Mouse (Mus musculus) kidney, adult 2 months (tissue): ENCODE measurements around the gene Fgr. TPM values are rescaled to one million over a fixed set of nuclear protein-coding genes. Genes with fewer than 3 reads are reported as not detected.

Source experiments
- DNase-seq: peaks from one replicate; pipeline ENCODE4 v3.0.0; 2021
- H3K27ac ChIP-seq: fragments of 200-500 bp; 2 replicates; pipeline ENCODE4 v1.5.1; 2012; ENCODE audit warnings: low read depth, low read length, control low read depth, inconsistent platforms; ENCODE audit not compliant: insufficient read depth
- H3K27me3 ChIP-seq: fragments of 200-500 bp; replicated peaks from 2 replicates; pipeline ENCODE4 v1.6.1; 2012; ENCODE audit warnings: mild to moderate bottlenecking, moderate library complexity, low read length, inconsistent platforms; ENCODE audit not compliant: control insufficient read depth, insufficient read depth
- H3K36me3 ChIP-seq: fragments of 200-500 bp; 2 replicates; pipeline ENCODE4 v1.6.1; 2012; ENCODE audit warnings: mild to moderate bottlenecking, moderate library complexity, low read length, inconsistent platforms; ENCODE audit not compliant: control insufficient read depth, insufficient read depth
- H3K4me1 ChIP-seq: fragments of 200-500 bp; 2 replicates; pipeline ENCODE4 v1.6.1; 2011; ENCODE audit warnings: low read length; ENCODE audit not compliant: control insufficient read depth, insufficient read depth
- H3K4me3 ChIP-seq: fragments of 200-500 bp; 2 replicates; pipeline ENCODE4 v1.5.1; 2011; ENCODE audit warnings: mild to moderate bottlenecking, low read depth, low read length, control low read depth; ENCODE audit not compliant: insufficient read depth
- CTCF ChIP-seq: fragments of 200-500 bp; conservative IDR thresholded peaks from 2 replicates; pipeline ENCODE4 v1.5.1; 2011; ENCODE audit warnings: low read depth, mild to moderate bottlenecking, control low read depth, low read length, moderate library complexity, mixed read lengths; ENCODE audit not compliant: insufficient read depth, insufficient read length
- POLR2A ChIP-seq: fragments of 200-500 bp; IDR thresholded peaks from one replicate; pipeline ENCODE4 v1.6.1; 2011; ENCODE audit warnings: low read depth, low read length, control low read depth
- WGBS: fragments of 180-500 bp; shearing (Covaris S2); methylation state at CpG from one replicate; pipeline ENCODE4 v1.1.7; 2018; 5-methylcytosine and 5-hydroxymethylcytosine counted together
- polyA plus RNA-seq: library from polyadenylated mRNA; depleted of rRNA; stranded (reverse); fragments of >200 nt; gene quantifications from 2 replicates; pipeline ENCODE4 v1.2.3, GENCODE M21; 2012

Gene Fgr
- polyA plus RNA-seq, 1 experiment: 2.5 TPM

- Histone ChIP-seq H3K27me3 (no peaks in the 10 kb centered on the region), H3K4me3 (no peak overlapping the region), H3K4me1 (peaks cover 12% of the 10 kb centered on the region), H3K36me3 (no peaks in the 10 kb centered on the region), H3K27ac (no peak overlapping the region; the same call in 1 of the 2 replicates)
- 66% methylated on average over 13 of the region's 13 CpGs for WGBS
- DNase-seq: peak; percentile 63
- no peak for TF ChIP-seq POLR2A
Observed at GRCm38 (mm10) chr4:132960864-132961639, 12.8 kb upstream of the Fgr start.

DNA sequence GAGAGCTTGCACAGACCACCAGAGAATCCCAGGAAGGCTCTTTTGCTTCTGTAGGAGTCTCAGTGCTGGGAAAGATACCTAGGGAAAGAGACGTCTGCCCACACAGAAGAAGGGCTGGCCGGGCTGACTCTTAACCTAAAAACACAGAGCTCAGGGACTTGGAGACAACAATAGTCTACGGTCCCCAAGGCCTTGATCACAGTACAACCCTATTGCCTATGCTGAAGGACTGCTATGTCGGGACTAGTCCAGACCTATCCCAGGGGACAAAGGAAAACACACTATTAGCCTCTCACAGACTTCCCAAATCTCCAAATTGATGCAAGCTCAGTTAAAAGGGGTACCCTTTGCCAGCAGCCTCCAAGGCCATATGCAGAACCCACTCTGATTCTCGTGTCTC is 12.0 kb upstream of the Fgr start:
- no peaks in the 10 kb centered on the region for H3K27me3 ChIP-seq

GRCm38 (mm10) chr4:132962628-132963027 is 11.3 kb upstream of the Fgr start:
- no peak overlapping the region for H3K27ac ChIP-seq
- peaks cover 12% of the 10 kb centered on the region for H3K4me1 ChIP-seq
- no peaks in the 10 kb centered on the region for H3K27me3 ChIP-seq
- WGBS: 92% methylated on average over 4 of the region's 4 CpGs
- TF ChIP-seq POLR2A: no peak
- TF ChIP-seq CTCF: no peak
- no peak for DNase-seq
- no peak overlapping the region for H3K4me3 ChIP-seq
- H3K36me3 ChIP-seq: no peaks in the 10 kb centered on the region

More for the DNA sequence above, 12.0 kb upstream of the Fgr start:
- Histone ChIP-seq H3K4me3 (no peak overlapping the region), H3K36me3 (no peaks in the 10 kb centered on the region), H3K4me1 (peaks cover 12% of the 10 kb centered on the region), H3K27ac (no peak overlapping the region)
- DNase-seq: no peak
- WGBS: 94% methylated on average over 5 of the region's 5 CpGs
- TF ChIP-seq POLR2A: no peak
- TF ChIP-seq CTCF: no peak

DNA sequence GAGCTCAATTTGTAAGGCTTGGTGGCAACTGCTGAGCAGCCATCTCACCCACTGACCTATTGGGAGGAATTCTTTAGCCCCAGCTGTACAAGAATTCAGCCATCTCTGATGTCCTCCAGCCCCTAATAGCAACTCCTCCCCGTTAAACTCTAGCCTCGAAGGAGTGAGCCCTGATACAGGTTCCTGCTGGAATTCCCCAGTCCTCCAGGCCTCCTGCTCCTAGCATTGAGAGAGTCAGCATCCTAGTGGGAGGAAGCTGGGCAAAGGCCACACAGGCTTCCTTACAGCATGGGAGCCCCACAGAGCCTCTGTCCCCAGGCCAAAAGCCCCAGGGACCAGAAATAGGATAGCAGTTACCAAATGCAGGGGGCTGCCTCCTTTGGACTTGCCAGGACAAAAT is 10.5 kb upstream of the Fgr start:
- no peaks in the 10 kb centered on the region for H3K36me3 ChIP-seq
- H3K27ac ChIP-seq: no peak overlapping the region
- peaks cover 12% of the 10 kb centered on the region for H3K4me1 ChIP-seq
- TF ChIP-seq POLR2A: no peak
- no peak for TF ChIP-seq CTCF
- no peak for DNase-seq
- WGBS: 37% methylated on average over 2 of the region's 2 CpGs
- no peaks in the 10 kb centered on the region for H3K27me3 ChIP-seq
- no peak overlapping the region for H3K4me3 ChIP-seq

- no peak for DNase-seq
- no peaks in the 10 kb centered on the region for H3K36me3 ChIP-seq
- H3K4me1 ChIP-seq: peaks cover 12% of the 10 kb centered on the region
- H3K4me3 ChIP-seq: no peak overlapping the region
- 89% methylated on average over 3 of the region's 3 CpGs for WGBS
- no peak overlapping the region for H3K27ac ChIP-seq
- TF ChIP-seq CTCF: no peak
- no peaks in the 10 kb centered on the region for H3K27me3 ChIP-seq
Observed at GRCm38 (mm10) chr4:132964064-132964463, 9.8 kb upstream of the Fgr start.

DNA sequence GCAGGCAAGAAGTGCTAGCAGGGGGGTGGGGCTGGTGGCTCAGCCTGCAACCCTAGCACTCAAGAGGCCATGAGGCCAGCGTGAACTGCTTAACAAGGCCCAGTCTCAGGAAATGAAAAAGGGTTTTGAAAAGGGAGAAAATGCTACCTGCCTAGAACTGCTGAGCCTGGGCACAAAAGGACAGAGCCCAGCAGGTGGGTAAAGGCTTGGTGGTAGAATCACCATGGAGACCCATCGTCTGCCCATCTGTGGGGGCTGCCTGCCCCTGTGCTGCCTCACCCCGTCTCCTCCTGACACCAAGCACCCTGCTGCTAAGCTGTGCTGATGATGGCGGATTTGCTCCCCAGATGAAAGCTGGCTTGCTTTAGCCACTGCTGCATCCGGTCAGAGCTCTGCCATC is 9.4 kb upstream of the Fgr start:
- 86% methylated on average over 5 of the region's 5 CpGs for WGBS
- H3K36me3 ChIP-seq: no peaks in the 10 kb centered on the region
- H3K4me1 ChIP-seq: peaks cover 12% of the 10 kb centered on the region
- no peak for DNase-seq
- H3K4me3 ChIP-seq: no peak overlapping the region
- no peaks in the 10 kb centered on the region for H3K27me3 ChIP-seq
- no peak for TF ChIP-seq POLR2A
- no peak for TF ChIP-seq CTCF
- no peak overlapping the region for H3K27ac ChIP-seq

DNA sequence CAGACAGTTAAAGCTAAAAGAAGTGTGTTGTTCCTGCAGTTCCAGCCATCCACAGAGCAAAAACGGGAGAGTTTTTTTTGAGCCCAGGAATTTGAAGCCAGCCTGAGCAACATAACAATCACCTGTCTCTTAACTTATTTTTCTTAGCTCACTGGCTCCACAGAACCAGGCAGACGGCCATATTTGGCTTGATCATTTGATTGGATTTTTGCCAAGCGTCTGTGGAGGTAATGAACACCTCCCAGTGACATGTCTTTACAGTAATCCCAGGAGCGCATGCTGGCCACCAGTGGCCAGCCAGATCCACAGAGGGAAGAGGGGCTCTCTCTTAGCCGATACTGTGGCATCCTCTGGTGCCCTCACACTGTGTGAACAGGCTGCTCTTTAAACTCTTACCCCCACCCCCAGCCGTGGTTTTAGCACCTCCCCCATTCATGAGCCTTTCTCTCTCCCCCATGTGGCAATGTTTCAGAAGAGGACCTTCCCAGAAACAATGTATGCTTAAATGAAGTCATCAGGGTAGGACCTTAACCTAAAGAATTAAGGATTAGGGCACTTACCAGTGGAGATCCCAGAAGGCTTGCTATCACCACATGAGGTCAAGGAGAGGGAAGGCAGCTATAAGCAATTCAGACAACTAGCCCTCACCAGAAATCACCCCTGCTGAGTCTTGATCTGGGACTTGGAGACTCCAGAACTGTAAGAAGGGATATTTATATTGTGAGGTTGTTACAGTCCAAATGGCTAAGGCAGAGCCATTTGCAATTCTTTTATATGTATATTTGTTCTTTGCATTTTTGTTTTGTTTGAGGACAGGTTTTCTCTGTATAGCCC is 5.6 kb upstream of the Fgr start:
- 57% methylated on average over 6 of the region's 6 CpGs for WGBS
- TF ChIP-seq CTCF (no peak), POLR2A (no peak)
- Histone ChIP-seq H3K4me1 (peaks cover 2% of the 10 kb centered on the region; the same call in 1 of the 2 replicates), H3K27ac (no peak overlapping the region), H3K36me3 (no peaks in the 10 kb centered on the region), H3K4me3 (no peak overlapping the region), H3K27me3 (no peaks in the 10 kb centered on the region)
- DNase-seq: no peak

- no peaks in the 10 kb centered on the region for H3K36me3 ChIP-seq
- H3K4me3 ChIP-seq: no peak overlapping the region
- TF ChIP-seq CTCF (no peak), POLR2A (no peak)
- H3K4me1 ChIP-seq: peaks cover 17% of the 10 kb centered on the region
- no peak overlapping the region for H3K27ac ChIP-seq
- WGBS: 79% methylated on average over 6 of the region's 6 CpGs
- no peak for DNase-seq
- H3K27me3 ChIP-seq: no peaks in the 10 kb centered on the region
Observed at GRCm38 (mm10) chr4:132971601-132972000, 2.3 kb upstream of the Fgr start.
